Mouse (Mus musculus): ENCODE data around the gene Sbk1.

DNA sequence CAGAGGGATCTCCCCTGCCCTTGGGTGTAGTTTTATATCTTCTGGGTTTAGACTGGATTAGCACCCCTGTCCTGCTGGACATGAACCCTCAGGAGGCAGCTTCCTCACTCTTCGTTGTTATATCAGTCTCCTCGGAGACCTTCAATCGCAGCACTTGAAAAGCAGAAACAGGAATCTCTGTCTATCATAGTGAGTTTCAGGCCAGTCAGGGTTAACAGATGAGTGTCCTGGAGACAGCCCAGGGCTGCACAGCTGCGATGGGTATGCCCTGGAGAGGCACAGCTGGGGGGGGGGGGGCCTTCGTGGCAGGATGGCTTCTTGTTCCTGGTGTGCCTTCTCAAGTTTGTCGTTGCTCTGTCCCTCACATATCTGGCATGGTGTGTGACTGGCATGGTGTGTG lies 68.5 kb downstream of the Sbk1 start:
- TF ChIP-seq EP300 (IDR thresholded peaks at IDR 0.05; ENCODE audit: low read depth) (no peak), CTCF (IDR thresholded peaks at IDR 0.05; ENCODE audit: low read depth) (no peak)
